Mouse (Mus musculus): Measurements from ENCODE around the gene Fxyd1. TPM values are rescaled to one million over a fixed set of nuclear protein-coding genes. Genes with fewer than 3 reads are reported as not detected.

The Fxyd1 gene
- polyA plus RNA-seq, 1 experiment: 12.6 TPM

- DNase-seq (ENCODE audit: low read depth): no peak
- TF ChIP-seq POLR2A (IDR thresholded peaks at IDR 0.05; ENCODE audit: borderline replicate concordance, extremely low read depth, insufficient read depth, insufficient read length, poor library complexity, severe bottlenecking): no peak
- no peak for TF ChIP-seq CTCF (IDR thresholded peaks at IDR 0.05; ENCODE audit: borderline replicate concordance, extremely low read depth, insufficient read depth, insufficient read length)
Observed at GRCm38 (mm10) chr7:31008175-31008574, 48.8 kb downstream of the Fxyd1 start.

- no peak for TF ChIP-seq POLR2A (IDR thresholded peaks at IDR 0.05; ENCODE audit: borderline replicate concordance, extremely low read depth, insufficient read depth, insufficient read length, poor library complexity, severe bottlenecking)
- no peak for TF ChIP-seq CTCF (IDR thresholded peaks at IDR 0.05; ENCODE audit: borderline replicate concordance, extremely low read depth, insufficient read depth, insufficient read length)
- no peak for DNase-seq (ENCODE audit: low read depth)
Observed at GRCm38 (mm10) chr7:31007775-31008174, 49.2 kb downstream of the Fxyd1 start.

- TF ChIP-seq POLR2A (IDR thresholded peaks at IDR 0.05; ENCODE audit: borderline replicate concordance, extremely low read depth, insufficient read depth, insufficient read length, poor library complexity, severe bottlenecking) (no peak), CTCF (IDR thresholded peaks at IDR 0.05; ENCODE audit: borderline replicate concordance, extremely low read depth, insufficient read depth, insufficient read length) (no peak)
Observed at GRCm38 (mm10) chr7:31002650-31003049, 54.3 kb downstream of the Fxyd1 start.

More at GRCm38 (mm10) chr7:31002650-31003049, 54.3 kb downstream of the Fxyd1 start:
- DNase-seq (ENCODE audit: low read depth): no peak

Other genes starting within 250 kb of the Fxyd1 start
- gene Ffar2, start 233.4 kb downstream of the Fxyd1 start, polyA plus RNA-seq (2012; rRNA removed): 0.13 and 0.46 TPM in 2 replicates
- not detected in 2 replicates for gene Ffar3, start 201.0 kb downstream of the Fxyd1 start, polyA plus RNA-seq (2012; rRNA removed)
- gene Ffar1, start 195.6 kb downstream of the Fxyd1 start, polyA plus RNA-seq (2012; rRNA removed): not detected in 2 replicates
- gene Cd22, start 176.9 kb downstream of the Fxyd1 start, polyA plus RNA-seq (2012; rRNA removed): 0.05 TPM in 1 of 2 replicates, not detected in the other
- gene Mag, start 142.3 kb downstream of the Fxyd1 start, polyA plus RNA-seq (2012; rRNA removed): 2.1 and 2.2 TPM in 2 replicates
- gene Hamp2, start 132.5 kb downstream of the Fxyd1 start, polyA plus RNA-seq (2012; rRNA removed): not detected in 2 replicates
- not detected in 2 replicates for gene Hamp, start 113.2 kb downstream of the Fxyd1 start, polyA plus RNA-seq (2012; rRNA removed)
- 165 and 170 TPM in 2 replicates for gene Usf2, start 100.4 kb downstream of the Fxyd1 start, polyA plus RNA-seq (2012; rRNA removed)
- gene Lsr, start 83.7 kb downstream of the Fxyd1 start, polyA plus RNA-seq (2012; rRNA removed): 19.8 TPM in 2 replicates
- gene Fam187b, start 83.4 kb downstream of the Fxyd1 start, polyA plus RNA-seq (2012; rRNA removed): 0.37 and 0.42 TPM in 2 replicates
- gene Fxyd5, start 14.7 kb downstream of the Fxyd1 start, polyA plus RNA-seq (2012; rRNA removed): 10.3 and 12.5 TPM in 2 replicates
- gene Fxyd7, start 5.7 kb downstream of the Fxyd1 start, polyA plus RNA-seq (2012; rRNA removed): 51.6 and 74.4 TPM in 2 replicates
- gene Lgi4, start 2.1 kb upstream of the Fxyd1 start, polyA plus RNA-seq (2012; rRNA removed): 0.74 and 0.79 TPM in 2 replicates
- 1.9 TPM in 2 replicates for gene Fxyd3, start 19.5 kb upstream of the Fxyd1 start, polyA plus RNA-seq (2012; rRNA removed)
- 0.62 and 1.00 TPM in 2 replicates for gene Hpn, start 58.1 kb upstream of the Fxyd1 start, polyA plus RNA-seq (2012; rRNA removed)
- gene Scn1b, start 69.8 kb upstream of the Fxyd1 start, polyA plus RNA-seq (2012; rRNA removed): 11.2 and 12.9 TPM in 2 replicates
- gene Gramd1a, start 98.7 kb upstream of the Fxyd1 start, polyA plus RNA-seq (2012; rRNA removed): 404 and 573 TPM in 2 replicates
- gene Scgb2b2, start 233.3 kb upstream of the Fxyd1 start, polyA plus RNA-seq (2012; rRNA removed): not detected in 2 replicates
- gene Scgb1b2, start 234.6 kb upstream of the Fxyd1 start, polyA plus RNA-seq (2012; rRNA removed): not detected in 2 replicates

All from brain, embryonic 14.5 days (tissue).